Mouse (Mus musculus) urinary bladder, postnatal 36 days (tissue): ENCODE measurements around the gene Slfn2.
A peak's percentile ranks its signal among the peaks of the same experiment; 100 is the strongest.

ENCODE experiments used
- DNase-seq, 2 experiments: peaks; one replicate each; pipeline ENCODE4 v3.0.0; 2022; ENCODE audit warnings: low spot score in 2 of 2, mixed read lengths in 1 of 2

Slfn2 gene

GRCm38 (mm10) chr11:83077714-83078422 is 13.0 kb downstream of the Slfn2 start:
- peak; percentile 66 to 78 for DNase-seq

DNA sequence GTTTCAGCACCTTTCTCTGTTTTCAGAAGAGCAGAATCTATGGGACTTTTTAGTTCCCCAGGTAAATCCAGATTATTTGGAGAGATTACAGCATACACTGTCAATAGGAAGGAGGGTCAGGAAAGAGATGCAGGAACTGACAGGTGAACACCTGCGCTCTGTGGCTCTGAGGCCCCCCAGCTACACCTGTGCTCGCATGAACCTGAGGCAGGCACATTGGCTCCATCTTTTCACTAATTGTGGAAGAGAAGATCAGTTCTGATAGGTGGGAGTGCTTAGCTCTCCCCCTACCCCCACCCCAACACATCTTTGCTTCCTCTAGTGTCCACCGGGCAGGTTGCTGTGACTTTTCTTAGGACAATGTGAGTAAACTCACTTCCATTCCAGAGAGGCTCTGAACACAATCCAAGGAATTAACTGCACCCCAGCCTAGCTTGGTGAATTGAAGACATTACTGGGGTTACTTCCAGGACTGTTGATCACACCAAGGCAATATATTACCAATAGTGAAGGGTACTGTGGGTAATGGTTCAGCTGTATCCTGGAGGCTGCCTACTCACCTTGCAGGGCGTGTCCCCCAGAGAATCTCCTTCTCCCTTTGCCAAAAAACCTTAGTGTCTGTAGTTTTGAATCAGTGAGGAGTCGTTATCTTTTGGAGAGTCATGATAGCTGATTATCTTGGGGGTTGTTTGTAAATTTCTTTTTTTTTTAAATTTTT is 13.7 kb downstream of the Slfn2 start:
- no peak for DNase-seq

- no peak for DNase-seq
Measured at GRCm38 (mm10) chr11:83079487-83080199, 14.7 kb downstream of the Slfn2 start.

- DNase-seq: no peak
Measured at GRCm38 (mm10) chr11:83082741-83083473, 18.0 kb downstream of the Slfn2 start.

- no peak for DNase-seq
Measured at GRCm38 (mm10) chr11:83084161-83084560, 19.2 kb downstream of the Slfn2 start.

GRCm38 (mm10) chr11:83084761-83085160 is 19.8 kb downstream of the Slfn2 start:
- DNase-seq: no peak

- no peak for DNase-seq
Measured at GRCm38 (mm10) chr11:83115138-83115537, 50.2 kb downstream of the Slfn2 start.

GRCm38 (mm10) chr11:83116597-83117227 is 51.8 kb downstream of the Slfn2 start, which contains the start of gene Slfn1:
Gene Slfn1, plus strand, starts transcription at chr11:83116849.
- DNase-seq: no peak

DNA sequence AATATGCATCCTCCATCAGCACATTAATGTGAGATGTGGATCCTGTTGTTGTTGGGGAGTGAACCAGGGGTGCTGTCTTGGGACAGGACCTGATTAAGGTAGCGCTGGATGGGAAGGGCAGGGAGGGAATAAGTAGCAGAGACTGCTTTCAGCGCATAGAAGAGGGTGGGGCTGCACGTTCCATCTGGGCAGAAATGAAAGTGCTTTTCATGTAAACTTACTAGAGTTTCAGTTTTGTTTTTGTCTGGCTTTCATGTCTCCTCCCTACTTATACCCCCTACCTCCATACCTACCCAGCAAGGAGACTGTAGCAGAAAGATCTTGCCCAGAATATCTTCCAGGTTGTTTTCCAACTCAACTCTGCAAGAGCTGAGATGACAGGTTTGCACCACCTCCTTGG is 53.1 kb downstream of the Slfn2 start:
- no peak for DNase-seq
